Mouse (Mus musculus) heart, adult 2 months (tissue): ENCODE data around the gene Wnt5b. TPM values are rescaled to one million over a fixed set of nuclear protein-coding genes. Genes with fewer than 3 reads are reported as not detected.
A peak's percentile ranks its signal among the peaks of the same experiment; 100 is the strongest.

Source experiments
- DNase-seq, 2 experiments: peaks; one replicate each; pipeline ENCODE4 v3.0.0; 2021
- H3K27ac ChIP-seq: fragments of 200-600 bp; 2 replicates; pipeline ENCODE4 v1.8.1; 2022
- H3K27me3 ChIP-seq: fragments of 200-500 bp; 2 replicates; pipeline ENCODE4 v1.6.1; 2012; ENCODE audit warnings: mild to moderate bottlenecking, low read length, inconsistent platforms, mixed read lengths; ENCODE audit not compliant: control insufficient read depth, insufficient read depth
- H3K36me3 ChIP-seq: fragments of 200-500 bp; 2 replicates; pipeline ENCODE4 v1.6.1; 2012; ENCODE audit warnings: low read length, inconsistent platforms; ENCODE audit not compliant: control insufficient read depth, insufficient read depth
- H3K4me1 ChIP-seq: fragments of 200-500 bp; 2 replicates; pipeline ENCODE4 v1.6.1; 2011; ENCODE audit warnings: low read length; ENCODE audit not compliant: control insufficient read depth, insufficient read depth
- H3K4me3 ChIP-seq: fragments of 200-600 bp; 2 replicates; pipeline ENCODE4 v1.8.1; 2022
- H3K79me2 ChIP-seq: fragments of 200-500 bp; replicated peaks from 2 replicates; pipeline ENCODE4 v1.6.1; 2012; ENCODE audit warnings: mild to moderate bottlenecking, inconsistent platforms, low read length, moderate library complexity, mixed read lengths; ENCODE audit not compliant: control insufficient read depth, insufficient read depth
- H3K9ac ChIP-seq: fragments of 200-500 bp; 2 replicates; pipeline ENCODE4 v1.6.1; 2012; ENCODE audit warnings: low read depth, mild to moderate bottlenecking, control low read depth, inconsistent platforms, low read length, mixed read lengths
- CTCF ChIP-seq: fragments of 200-600 bp; IDR thresholded peaks from 2 replicates; pipeline ENCODE4 v1.8.1; 2022; ENCODE audit warnings: antibody characterized with exemption, mild to moderate bottlenecking, moderate library complexity
- EP300 ChIP-seq: fragments of 200-500 bp; IDR thresholded peaks from 2 replicates; pipeline ENCODE4 v1.6.1; 2011; ENCODE audit warnings: low read depth, low read length, control low read depth; ENCODE audit not compliant: insufficient read depth
- POLR2A ChIP-seq: fragments of 200-500 bp; IDR thresholded peaks from 2 replicates; pipeline ENCODE4 v1.6.1; 2011; ENCODE audit warnings: mild to moderate bottlenecking, low read depth, low read length, control low read depth; ENCODE audit not compliant: insufficient read depth
- whole genome bisulfite sequencing: fragments of 180-500 bp; shearing (Covaris S2); methylation state at CpG from one replicate; pipeline ENCODE4 v1.1.7; 2018; 5-methylcytosine and 5-hydroxymethylcytosine counted together
- intact Hi-C: fragments of 180-260 bp; cut with DNase I; formaldehyde crosslinking; loops from one replicate; pipeline ENCODE4 v1.15.1; 2025
- polyA plus RNA-seq: library from polyadenylated mRNA; depleted of rRNA; stranded (reverse); fragments of >200 nt; gene quantifications from 2 replicates; pipeline ENCODE4 v1.2.3, GENCODE M21; 2012
- total RNA-seq, 2 experiments: library from RNA; stranded (reverse); gene quantifications; 2 replicates each; pipeline ENCODE4 v1.2.3; 2021

Wnt5b gene
- total and polyA plus RNA-seq, 3 experiments, result 2.4 to 3.0 (median 2.9) TPM

GRCm38 (mm10) chr6:119418392-119419251, 125.5 kb downstream of the Wnt5b start:
- Histone ChIP-seq H3K9ac (no peak overlapping the region), H3K27me3 (no peaks in the 10 kb centered on the region), H3K27ac (peak overlapping the region; percentile 94), H3K4me3 (no peak overlapping the region), H3K36me3 (no peaks in the 10 kb centered on the region), H3K4me1 (peaks cover 14% of the 10 kb centered on the region), H3K79me2 (no peaks in the 10 kb centered on the region; the same call in 1 of the 2 replicates)
- TF ChIP-seq EP300 (peak; percentile 78), POLR2A (0 out of 2 replicates have a peak, but pooled peaks have one; percentile 13), CTCF (no peak)
- 25% methylated on average over 7 of the region's 7 CpGs for WGBS
- DNase-seq, result peak; percentile 59 to 61
- intact Hi-C loops, result no loop called here

DNA sequence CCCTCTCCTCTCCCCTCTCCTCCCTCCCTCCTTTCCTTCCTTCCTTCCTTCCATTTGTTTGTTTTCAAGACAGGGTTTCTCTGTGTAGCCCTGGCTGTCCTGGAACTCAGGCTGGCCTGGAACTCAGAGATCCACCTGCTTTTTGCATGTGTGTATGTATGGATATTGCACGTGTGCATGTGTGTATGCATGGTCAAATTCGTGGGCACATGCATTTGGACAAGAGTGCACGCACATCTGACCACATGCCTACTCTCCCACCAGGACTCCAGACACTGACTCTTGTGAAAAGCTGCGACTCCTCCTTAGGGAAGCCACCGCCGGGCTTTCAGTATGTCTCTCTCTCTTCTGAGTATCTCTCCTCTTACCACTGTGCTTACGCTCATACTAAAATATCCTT, 126.3 kb downstream of the Wnt5b start:
- no peak overlapping the region for H3K9ac ChIP-seq
- H3K36me3 ChIP-seq, result no peaks in the 10 kb centered on the region
- 70% methylated on average over 7 of the region's 7 CpGs for WGBS
- H3K4me3 ChIP-seq, result no peak overlapping the region
- no peaks in the 10 kb centered on the region for H3K27me3 ChIP-seq
- DNase-seq, result no peak
- intact Hi-C loops, result no loop called here
- no peak for TF ChIP-seq POLR2A
- no peak for TF ChIP-seq EP300
- no peak for TF ChIP-seq CTCF
- peaks cover 14% of the 10 kb centered on the region for H3K4me1 ChIP-seq
- H3K79me2 ChIP-seq, result no peaks in the 10 kb centered on the region; the same call in 1 of the 2 replicates
- peak overlapping the region; percentile 94 for H3K27ac ChIP-seq

DNA sequence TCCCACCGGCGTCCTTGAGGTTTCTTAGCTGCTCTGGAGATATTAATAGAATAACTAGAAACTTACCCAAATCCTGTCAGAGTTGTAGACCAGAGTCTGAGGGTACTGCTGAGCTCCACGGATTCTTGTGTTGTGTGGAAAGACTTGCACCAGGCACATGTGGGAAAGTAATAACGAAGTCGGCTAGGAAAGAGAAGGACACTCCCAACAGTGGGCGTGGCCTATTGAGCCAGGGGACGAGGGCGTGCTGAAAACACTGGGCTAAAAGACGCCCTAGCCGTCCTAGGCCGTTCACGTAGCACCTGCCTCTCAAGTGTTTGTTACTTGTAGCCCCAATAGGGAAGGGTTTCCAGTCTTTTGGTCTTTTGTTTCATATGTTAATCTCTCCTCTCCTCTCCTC, 126.8 kb downstream of the Wnt5b start, which contains the start of gene Adipor2:
Gene Adipor2 (minus strand): TSS at position 351 of the 400 bp plus-strand sequence.
- WGBS, result 11% methylated on average over 12 of the region's 12 CpGs
- DNase-seq, result peak; percentile 81 to 82
- H3K36me3 ChIP-seq, result no peaks in the 10 kb centered on the region
- TF ChIP-seq EP300 (peak; percentile 83), CTCF (no peak), POLR2A (peak; percentile 92)
- peak within 1 kb of the TSS; percentile 94 for H3K27ac ChIP-seq
- H3K4me3 ChIP-seq, result peak within 1 kb of the TSS; percentile 58
- no peaks in the 10 kb centered on the region for H3K27me3 ChIP-seq
- peaks cover 16% of the 10 kb centered on the region for H3K4me1 ChIP-seq
- H3K9ac ChIP-seq, result peak within 1 kb of the TSS; percentile 74
- peaks cover under 1% of the 10 kb centered on the region; the same call in 1 of the 2 replicates for H3K79me2 ChIP-seq
- intact Hi-C loops, result no loop called here

- DNase-seq, result no peak
- WGBS, result 56% methylated on average over 6 of the region's 6 CpGs
- no peaks in the 10 kb centered on the region for H3K27me3 ChIP-seq
- H3K4me3 ChIP-seq, result peak overlapping the region; percentile 58
- H3K36me3 ChIP-seq, result no peaks in the 10 kb centered on the region
- no peak for TF ChIP-seq EP300
- no peak for TF ChIP-seq POLR2A
- no peak for TF ChIP-seq CTCF
- intact Hi-C loops, result no loop called here
- H3K4me1 ChIP-seq, result peaks cover 18% of the 10 kb centered on the region
- peak overlapping the region; percentile 75 for H3K27ac ChIP-seq
- peak overlapping the region; percentile 71 for H3K9ac ChIP-seq
- peaks cover 1% of the 10 kb centered on the region; the same call in 1 of the 2 replicates for H3K79me2 ChIP-seq
Observed at GRCm38 (mm10) chr6:119416643-119417042, 127.5 kb downstream of the Wnt5b start.

DNA sequence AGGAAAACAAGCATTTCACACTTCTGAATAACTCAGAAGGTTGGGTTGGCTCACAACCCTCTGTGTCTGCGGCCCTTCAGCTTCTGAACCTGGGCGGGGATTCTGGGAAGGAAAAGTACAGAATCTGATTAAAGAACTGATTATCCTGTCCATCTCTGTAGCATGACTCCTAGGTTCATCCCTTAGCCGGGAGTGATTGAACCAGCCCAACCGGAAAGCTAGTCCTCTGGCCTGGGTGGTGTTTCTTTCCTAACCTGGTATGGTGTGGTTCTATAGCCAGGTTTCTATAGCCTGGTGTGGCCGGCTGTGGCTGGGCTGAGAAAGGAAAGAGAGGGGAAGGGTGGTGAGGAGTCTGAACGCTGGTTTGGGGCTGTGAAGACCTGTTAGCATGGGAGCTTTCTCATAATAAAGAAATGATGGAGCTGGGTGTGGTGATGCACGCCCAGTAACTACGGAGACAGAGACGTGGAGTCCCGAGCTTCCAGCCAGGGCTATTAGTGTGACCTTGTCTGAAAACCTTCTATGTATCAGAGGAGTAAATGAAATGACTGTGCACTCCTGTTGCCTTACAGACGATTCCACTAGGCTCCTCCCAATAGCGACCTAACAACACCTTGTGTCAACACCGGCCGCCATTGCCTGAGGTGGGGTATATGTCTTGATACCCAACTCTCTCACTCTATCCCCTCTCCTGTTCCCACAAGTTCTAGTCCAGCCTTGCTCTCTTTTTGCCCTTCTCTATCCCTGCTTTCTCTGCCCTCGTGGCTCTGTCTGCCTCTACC, 129.7 kb downstream of the Wnt5b start:
- no peak for DNase-seq
- no peak for TF ChIP-seq CTCF
- TF ChIP-seq POLR2A, result no peak
- no peak for TF ChIP-seq EP300
- Histone ChIP-seq H3K79me2 (peaks cover 1% of the 10 kb centered on the region; the same call in 1 of the 2 replicates), H3K4me3 (no peak overlapping the region), H3K27ac (no peak overlapping the region), H3K4me1 (peaks cover 22% of the 10 kb centered on the region), H3K9ac (no peak overlapping the region), H3K36me3 (peaks cover 6% of the 10 kb centered on the region), H3K27me3 (no peaks in the 10 kb centered on the region)
- WGBS, result 83% methylated on average over 15 of the region's 15 CpGs
- intact Hi-C loops, result no loop called here
